ENCODE assay signal across 10 mouse cellular contexts in the genomic region with DNA sequence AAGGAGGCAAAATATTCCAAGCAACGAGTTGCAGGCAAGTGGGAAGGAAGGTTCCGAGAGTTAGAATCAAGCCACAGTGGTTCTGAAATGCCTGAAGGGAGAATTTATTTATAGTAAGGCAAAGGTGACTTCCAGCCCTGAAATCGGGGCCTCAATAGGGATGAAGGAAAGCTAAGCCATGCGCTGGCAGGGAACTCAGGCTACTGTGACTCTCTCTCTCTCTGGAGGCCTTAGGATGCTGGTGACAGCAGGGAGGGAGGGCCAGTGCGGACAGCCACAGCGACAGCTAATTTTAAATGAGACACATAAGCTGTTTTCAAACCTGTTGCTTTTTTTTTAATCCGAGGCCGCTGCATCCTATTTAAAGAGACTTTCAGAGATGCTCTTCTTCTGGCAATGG.
DNase-seq lines count a peak whose midpoint lies in the region; ATAC-seq lines count a peak whose summit lies in the region.
"Had no signal": no experiment of that assay in that cellular context is flagged by ENCODE, and none has a peak within 500 bp of the region (broad histone marks: within the 10 kb centered on the region; RNA-seq: fewer than 3 reads in every experiment).

No protein-coding gene starts in this region.

- DNase-seq in hindbrain, embryonic 10.5 days (ENCODE audit: low spot score): no peak
- no peak for DNase-seq in midbrain, embryonic 10.5 days (ENCODE audit: low spot score)
- no peak for DNase-seq in ovary, postnatal 10 days (ENCODE audit: low spot score)
- no peak for DNase-seq in adrenal gland, postnatal 10 days

- H3K9ac ChIP-seq in hindbrain, embryonic 12.5 days: no peak overlapping the region
- no peak overlapping the region for H3K9ac ChIP-seq in embryonic facial prominence, embryonic 12.5 days
- no peak overlapping the region for H3K9ac ChIP-seq in heart, embryonic 11.5 days (ENCODE audit: low read depth, low read length)

- 33% methylated on average over 8 of the region's 8 CpGs for WGBS in hindbrain, embryonic 12.5 days
- 51% methylated on average over 8 of the region's 8 CpGs for WGBS in hindbrain, embryonic 10.5 days
- 30% methylated on average over 8 of the region's 8 CpGs for WGBS in embryonic facial prominence, embryonic 12.5 days
- WGBS in heart, embryonic 11.5 days (ENCODE audit: insufficient replicate concordance): 39% methylated on average over 8 of the region's 8 CpGs
- 47% methylated on average over 8 of the region's 8 CpGs for whole genome bisulfite sequencing in midbrain, embryonic 10.5 days

- peaks cover 18% of the 10 kb centered on the region for H3K4me1 ChIP-seq in hindbrain, embryonic 12.5 days
- peaks cover 25% of the 10 kb centered on the region for H3K4me1 ChIP-seq in hindbrain, embryonic 10.5 days (replicated peaks)
- peaks cover 18% of the 10 kb centered on the region for H3K4me1 ChIP-seq in embryonic facial prominence, embryonic 12.5 days
- peaks cover 23% of the 10 kb centered on the region for H3K4me1 ChIP-seq in heart, embryonic 11.5 days (ENCODE audit: control insufficient read depth, insufficient read depth, low read length)
- peaks cover 33% of the 10 kb centered on the region for H3K4me1 ChIP-seq in midbrain, embryonic 10.5 days

- no peak for ATAC-seq in hindbrain, embryonic 12.5 days (ENCODE audit: low FRiP score)
- no peak for ATAC-seq in embryonic facial prominence, embryonic 12.5 days (ENCODE audit: insufficient number of reproducible peaks, insufficient read depth, low FRiP score, low TSS enrichment)
- ATAC-seq in heart, embryonic 11.5 days (replicated peaks; ENCODE audit: insufficient number of reproducible peaks, low FRiP score, low TSS enrichment): no peak
- no peak for ATAC-seq in megakaryocyte, adult 5-6 weeks (ENCODE audit: poor library complexity, severe bottlenecking)
- ATAC-seq: activated CD4-positive, CD25-positive, alpha-beta regulatory T cell, adult 4 months had no signal

- no peaks in the 10 kb centered on the region for H3K27me3 ChIP-seq in hindbrain, embryonic 12.5 days
- no peaks in the 10 kb centered on the region for H3K27me3 ChIP-seq in hindbrain, embryonic 10.5 days (ENCODE audit: insufficient read depth, poor library complexity, severe bottlenecking)
- H3K27me3 ChIP-seq in embryonic facial prominence, embryonic 12.5 days: no peaks in the 10 kb centered on the region
- no peaks in the 10 kb centered on the region for H3K27me3 ChIP-seq in heart, embryonic 11.5 days (ENCODE audit: control insufficient read depth, insufficient read depth, low read length)
- no peaks in the 10 kb centered on the region for H3K27me3 ChIP-seq in midbrain, embryonic 10.5 days (ENCODE audit: low read depth, poor library complexity, severe bottlenecking)
- H3K27me3 ChIP-seq: CH12.LX had no signal

- no peaks in the 10 kb centered on the region for H3K9me3 ChIP-seq in hindbrain, embryonic 12.5 days (replicated peaks)
- H3K9me3 ChIP-seq in hindbrain, embryonic 10.5 days: no peaks in the 10 kb centered on the region
- H3K9me3 ChIP-seq in embryonic facial prominence, embryonic 12.5 days: no peaks in the 10 kb centered on the region
- no peaks in the 10 kb centered on the region for H3K9me3 ChIP-seq in heart, embryonic 11.5 days (replicated peaks; ENCODE audit: control insufficient read depth, low read length)
- H3K9me3 ChIP-seq in midbrain, embryonic 10.5 days (replicated peaks): no peaks in the 10 kb centered on the region

- peaks cover 5% of the 10 kb centered on the region; the same call in 1 of the 2 replicates for H3K36me3 ChIP-seq in hindbrain, embryonic 12.5 days
- peaks cover 18% of the 10 kb centered on the region for H3K36me3 ChIP-seq in hindbrain, embryonic 10.5 days
- H3K36me3 ChIP-seq in embryonic facial prominence, embryonic 12.5 days: no peaks in the 10 kb centered on the region
- no peaks in the 10 kb centered on the region for H3K36me3 ChIP-seq in heart, embryonic 11.5 days (ENCODE audit: control insufficient read depth, insufficient read depth, low read length)
- peaks cover 19% of the 10 kb centered on the region for H3K36me3 ChIP-seq in midbrain, embryonic 10.5 days

- H3K4me2 ChIP-seq in hindbrain, embryonic 12.5 days (replicated peaks): no peak overlapping the region
- no peak overlapping the region for H3K4me2 ChIP-seq in embryonic facial prominence, embryonic 12.5 days (replicated peaks)
- H3K4me2 ChIP-seq in heart, embryonic 11.5 days: no peak overlapping the region

- H3K27ac ChIP-seq in hindbrain, embryonic 12.5 days: peak overlapping the region; percentile 67
- H3K27ac ChIP-seq in hindbrain, embryonic 10.5 days: no peak overlapping the region
- H3K27ac ChIP-seq in embryonic facial prominence, embryonic 12.5 days: peak overlapping the region; percentile 65
- peak overlapping the region; percentile 72 for H3K27ac ChIP-seq in heart, embryonic 11.5 days (ENCODE audit: low read depth, low read length)
- peak overlapping the region; percentile 63 for H3K27ac ChIP-seq in midbrain, embryonic 10.5 days (replicated peaks)

- no peak overlapping the region for H3K4me3 ChIP-seq in hindbrain, embryonic 12.5 days
- no peak overlapping the region for H3K4me3 ChIP-seq in hindbrain, embryonic 10.5 days
- H3K4me3 ChIP-seq in embryonic facial prominence, embryonic 12.5 days: no peak overlapping the region
- H3K4me3 ChIP-seq in heart, embryonic 11.5 days (ENCODE audit: low read depth, low read length): no peak overlapping the region
- H3K4me3 ChIP-seq in midbrain, embryonic 10.5 days: no peak overlapping the region
